Mouse (Mus musculus) right cerebral cortex, adult 2 months (tissue): ENCODE data around the gene Olfr1133.
"Not testable (repeated sequence)": the region's sequence is repeated elsewhere in the genome, so short reads cannot be mapped to it uniquely, and the experiment has no call there.

Experiments
- DNase-seq, 2 experiments: peaks; one replicate each; pipeline ENCODE4 v3.0.0; 2021 to 2022; ENCODE audit warnings: low spot score in 2 of 2

Olfr1133 gene

DNA sequence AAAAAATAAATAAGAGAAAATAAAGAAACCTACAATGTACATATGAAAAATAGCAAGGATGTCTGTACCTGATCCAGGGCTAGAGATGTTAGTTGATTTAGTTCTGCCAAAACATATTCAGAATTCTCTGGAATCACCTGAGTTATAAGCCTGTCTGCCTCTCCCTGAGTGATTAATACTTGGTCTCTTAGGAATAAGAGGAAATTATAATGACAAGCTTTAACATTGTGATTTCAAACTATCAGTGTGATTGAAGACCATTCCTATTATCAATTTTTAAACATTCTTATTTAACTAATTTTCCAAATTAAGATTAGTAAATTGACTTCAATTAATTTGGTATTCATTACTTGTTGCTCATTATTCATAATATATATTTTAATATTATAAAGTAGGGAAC lies at the start of gene Olfr1133:
Olfr1133 (minus strand) TSS at position 101 of the 400 bp plus-strand sequence.
- DNase-seq: no peak

DNA sequence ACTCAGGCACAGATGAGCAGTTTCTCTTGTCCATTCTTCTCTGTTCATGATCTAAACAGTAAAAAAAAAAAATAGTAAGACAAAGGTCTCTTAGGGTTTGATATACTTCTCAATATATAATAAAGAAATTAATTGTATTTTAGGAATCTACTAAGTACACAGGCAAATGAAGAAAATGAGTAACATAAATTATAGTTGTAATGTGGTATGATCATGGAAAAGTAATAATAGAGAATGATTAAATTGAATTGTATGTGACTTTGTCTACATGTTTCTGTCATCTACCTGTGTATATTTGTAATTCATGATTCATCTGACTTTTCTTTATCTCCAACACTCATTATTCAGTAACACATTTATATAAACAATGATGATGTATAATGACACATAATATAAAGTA lies 46.7 kb upstream of the Olfr1133 start, which contains the start of gene Olfr1136:
Olfr1136 (minus strand) TSS at position 101 of the 400 bp plus-strand sequence.
- DNase-seq: no peak

DNA sequence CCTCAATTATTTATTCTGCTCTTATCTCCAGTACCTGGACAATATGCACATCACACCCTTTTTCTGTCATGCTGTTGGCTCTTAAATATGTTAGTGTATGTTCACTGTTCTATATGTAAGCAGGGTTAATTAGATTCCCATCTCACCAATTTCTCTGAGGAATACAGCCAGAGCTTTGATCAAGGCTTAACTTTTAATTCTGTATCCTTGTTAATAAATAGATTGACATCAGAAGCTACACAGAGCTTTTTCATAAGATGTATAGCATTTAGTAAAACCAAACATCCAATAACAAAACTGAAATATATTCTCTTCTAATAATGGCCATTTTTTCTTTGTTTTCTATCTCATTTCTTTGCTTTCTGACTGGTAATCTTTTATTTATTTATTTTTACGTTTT lies 26.4 kb upstream of the Olfr1133 start, which contains the start of gene Olfr1135:
Olfr1135 (minus strand) TSS at position 101 of the 400 bp plus-strand sequence.
- DNase-seq: no peak

DNA sequence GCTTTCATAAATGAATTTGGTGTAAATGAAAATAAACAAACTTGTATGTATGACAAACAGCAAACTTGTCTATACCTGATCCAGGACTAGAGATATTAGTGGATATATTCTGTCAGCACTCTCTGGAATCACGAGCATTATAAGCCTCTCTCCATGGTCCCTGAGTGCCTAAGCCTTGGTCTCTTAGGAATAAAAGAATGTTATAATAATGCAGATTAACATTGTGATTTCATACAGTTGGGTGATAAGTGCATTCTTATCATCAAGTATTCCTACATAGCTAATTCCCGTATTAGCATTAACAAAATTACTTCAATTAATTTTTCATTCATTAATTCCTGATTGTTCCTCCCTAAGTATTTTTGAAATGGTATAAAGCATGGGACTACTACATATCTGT lies 11.2 kb upstream of the Olfr1133 start, which contains the start of gene Olfr1134:
Olfr1134 (minus strand) TSS at position 101 of the 400 bp plus-strand sequence.
- DNase-seq: no peak

DNA sequence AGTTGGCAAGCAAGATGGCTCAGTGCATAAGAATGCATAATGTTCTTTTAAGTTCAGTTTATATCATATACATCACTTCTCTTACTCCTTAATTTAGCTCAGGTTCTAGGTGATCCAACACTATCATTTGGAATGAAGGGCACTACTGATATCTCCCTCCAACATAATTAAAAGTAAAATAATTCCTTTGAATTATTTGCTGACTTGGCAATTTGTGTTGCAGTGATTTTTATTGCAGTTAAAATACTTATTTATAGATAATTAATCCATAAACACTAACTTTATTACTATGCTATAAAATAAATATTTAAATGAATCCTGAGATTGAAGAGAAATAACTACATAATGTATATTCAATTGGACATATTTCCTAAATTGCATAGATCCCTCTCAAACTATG lies 4.7 kb downstream of the Olfr1133 start:
- no peak for DNase-seq

DNA sequence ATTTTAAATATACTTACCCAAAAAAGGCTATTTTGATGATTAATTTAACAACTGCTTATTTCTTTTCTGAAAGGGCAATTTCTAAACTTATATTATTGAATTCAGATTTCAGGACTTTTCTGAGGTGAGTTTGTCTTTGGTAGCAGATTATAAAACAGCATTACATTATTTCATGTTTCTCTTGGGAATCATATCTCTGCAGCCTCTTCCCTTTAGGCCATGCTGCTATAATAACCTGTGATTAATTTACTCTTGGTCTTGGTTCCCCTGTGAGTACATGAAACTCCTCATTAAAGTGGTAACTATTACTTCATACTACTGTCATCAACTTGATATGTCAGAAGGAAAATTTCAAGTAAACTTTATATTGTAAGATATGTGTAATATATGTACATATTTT lies 9.7 kb downstream of the Olfr1133 start, which contains the start of gene Olfr1132:
Olfr1132 (minus strand) TSS at position 101 of the 400 bp plus-strand sequence.
- DNase-seq: no peak

DNA sequence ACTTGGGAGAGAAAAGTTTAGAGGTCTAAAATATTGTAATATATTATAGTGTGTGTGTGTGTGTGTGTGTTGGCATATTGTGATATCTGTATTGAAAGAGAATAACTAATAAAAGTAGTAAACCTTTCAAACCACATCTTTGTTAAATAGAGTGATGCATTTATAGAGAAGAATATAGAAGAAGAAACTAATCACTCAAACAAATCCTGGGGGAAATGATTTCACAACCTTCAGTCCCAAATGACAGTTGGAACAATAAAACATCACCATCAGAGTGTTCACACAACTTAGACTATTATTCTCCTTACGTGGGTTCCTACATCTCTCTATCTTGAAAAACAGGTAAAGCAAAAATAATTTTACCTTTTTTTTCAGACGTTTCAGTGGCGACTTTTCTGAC lies 20.4 kb downstream of the Olfr1133 start, which contains the start of gene Olfr1131:
Olfr1131 (plus strand) TSS at position 301 of the 400 bp plus-strand sequence.
- DNase-seq: no peak

DNA sequence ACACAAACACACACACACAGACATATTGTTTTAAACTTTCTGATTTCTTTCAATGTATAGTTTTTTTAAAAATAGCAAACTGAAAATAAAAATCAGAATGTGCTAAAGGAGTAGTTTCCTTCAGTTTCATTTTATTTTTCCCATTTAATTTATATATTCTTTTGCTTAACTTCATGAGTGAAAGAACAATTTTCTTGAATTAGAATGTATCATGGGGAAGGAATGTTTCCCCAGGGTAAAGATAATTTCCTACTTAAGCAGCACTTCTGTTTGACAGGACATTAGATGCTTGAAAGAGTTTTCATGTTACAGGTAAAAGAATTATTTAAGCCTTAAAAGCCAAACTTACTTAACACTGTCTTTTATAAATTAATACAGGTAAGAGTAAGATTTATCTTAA lies 41.3 kb downstream of the Olfr1133 start, which contains the start of gene Olfr1130:
Olfr1130 (plus strand) TSS at position 301 of the 400 bp plus-strand sequence.
- DNase-seq: not testable (repeated sequence)
